Mouse (Mus musculus): ENCODE results near the gene Wdr62.

- TF ChIP-seq CTCF (IDR thresholded peaks at IDR 0.05; ENCODE audit: control insufficient read depth, insufficient read depth, insufficient read length) (no peak), MYOD1 (IDR thresholded peaks at IDR 0.05; ENCODE audit: control insufficient read depth, insufficient read length, low read depth) (no peak), CEBPB (IDR thresholded peaks at IDR 0.05; ENCODE audit: low read depth) (no peak), USF1 (IDR thresholded peaks at IDR 0.05; ENCODE audit: low read depth) (no peak), MAX (IDR thresholded peaks at IDR 0.05) (no peak), MYOG (IDR thresholded peaks at IDR 0.05; ENCODE audit: control insufficient read depth, extremely low read depth, insufficient read length) (no peak), FOSL1 (IDR thresholded peaks at IDR 0.05; ENCODE audit: insufficient read depth, low read length, poor library complexity, severe bottlenecking) (no peak)
Measured at GRCm38 (mm10) chr7:30314721-30315155, 34.5 kb upstream of the Wdr62 start, which contains the start of gene Syne4.

All from C2C12 (cell line).